Mouse (Mus musculus): ENCODE measurements around the gene Ifitm10.

DNA sequence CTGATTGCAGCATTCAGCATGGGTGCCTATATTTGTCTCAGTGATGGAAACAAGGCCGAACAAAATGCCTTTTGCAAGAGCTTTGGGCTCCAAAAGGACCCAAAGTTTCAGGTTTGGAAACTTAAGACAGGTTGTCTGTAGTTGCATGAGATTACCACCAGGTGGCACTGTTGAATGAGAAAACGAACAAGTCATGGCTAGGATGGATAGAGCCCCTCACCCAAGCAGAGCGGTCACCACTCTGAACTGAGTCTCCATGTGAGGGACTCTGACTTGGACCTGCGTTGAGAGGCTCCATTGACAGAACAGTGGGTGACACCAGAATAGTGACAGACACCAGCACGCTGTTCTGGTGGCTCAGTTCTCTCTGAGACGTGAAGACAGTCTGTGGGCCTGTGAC is 57.0 kb downstream of the Ifitm10 start:
- TF ChIP-seq GATA1 (IDR thresholded peaks at IDR 0.05; ENCODE audit: borderline replicate concordance, low read length): no peak
- no peak for TF ChIP-seq FLI1 (IDR thresholded peaks at IDR 0.05; ENCODE audit: low read length)
